ENCODE assay signal across 27 mouse cellular contexts in the genomic region with DNA sequence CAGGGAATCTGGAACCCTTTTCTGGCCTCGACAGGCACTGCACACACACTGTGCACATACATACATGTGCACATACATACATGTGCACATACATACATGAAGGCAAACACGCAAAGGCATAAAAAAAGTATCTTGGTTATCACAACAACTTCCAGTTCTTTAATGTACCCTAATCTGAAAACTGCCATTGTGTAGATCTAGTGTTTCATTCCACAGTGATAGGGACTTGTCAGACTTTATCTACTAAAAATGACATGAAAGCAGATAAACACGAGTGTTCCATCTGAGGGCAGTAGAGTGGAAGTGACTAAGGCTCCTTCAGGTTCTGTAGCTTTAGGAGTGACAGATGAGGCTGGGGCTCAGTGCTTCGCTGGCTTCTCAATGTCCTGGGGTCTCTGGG.
"Had no signal": no experiment of that assay in that cellular context is flagged by ENCODE, and none has a peak within 500 bp of the region (broad histone marks: within the 10 kb centered on the region; RNA-seq: fewer than 3 reads in every experiment).

No protein-coding gene starts in this region.

- H3K4me1 ChIP-seq: limb, embryonic 12.5 days; limb, embryonic 13.5 days; limb, embryonic 15.5 days; lung, embryonic 15.5 days; midbrain, embryonic 12.5 days; midbrain, embryonic 13.5 days; midbrain, embryonic 15.5 days had no signal

- H3K27ac ChIP-seq: left cerebral cortex, adult 2 months; limb, embryonic 12.5 days; limb, embryonic 13.5 days; limb, embryonic 15.5 days; liver, embryonic 12.5 days; liver, embryonic 13.5 days; liver, embryonic 14.5 days; liver, embryonic 15.5 days; lung, embryonic 15.5 days; macrophage; midbrain, embryonic 10.5 days; midbrain, embryonic 12.5 days; midbrain, embryonic 13.5 days; midbrain, embryonic 15.5 days had no signal

- H3K9me3 ChIP-seq: limb, embryonic 12.5 days; limb, embryonic 13.5 days; limb, embryonic 15.5 days; liver, embryonic 12.5 days; liver, embryonic 13.5 days; liver, embryonic 15.5 days; lung, embryonic 15.5 days; megakaryocyte, embryonic 14.5 days; midbrain, embryonic 10.5 days; midbrain, embryonic 12.5 days; midbrain, embryonic 13.5 days; midbrain, embryonic 15.5 days had no signal

- H3K4me3 ChIP-seq: left cerebral cortex, adult 2 months; limb, embryonic 12.5 days; limb, embryonic 13.5 days; limb, embryonic 15.5 days; liver, embryonic 12.5 days; liver, embryonic 13.5 days; liver, embryonic 15.5 days; lung, embryonic 15.5 days; megakaryocyte, embryonic 14.5 days; midbrain, embryonic 10.5 days; midbrain, embryonic 12.5 days; midbrain, embryonic 13.5 days; midbrain, embryonic 15.5 days; myocyte had no signal

- DNase-seq: left cerebral cortex, postnatal 4 days; liver; liver, embryonic 13.5 days; liver, postnatal 0 days; lung, adult 18-20 months; lung, adult 2 months; lung, embryonic 14.5 days; lung, postnatal 10 days; lung, postnatal 14 days; lung, postnatal 36 days; lung, postnatal 4 days; midbrain, embryonic 14.5 days had no signal

- H3K9ac ChIP-seq: limb, embryonic 12.5 days; limb, embryonic 13.5 days; limb, embryonic 15.5 days; liver, embryonic 12.5 days; liver, embryonic 13.5 days; liver, embryonic 14.5 days; liver, embryonic 15.5 days; liver, postnatal 0 days; lung, embryonic 14.5 days; lung, embryonic 15.5 days; midbrain, embryonic 12.5 days; midbrain, embryonic 13.5 days; midbrain, embryonic 15.5 days had no signal

- H3K27me3 ChIP-seq: limb, embryonic 12.5 days; limb, embryonic 13.5 days; limb, embryonic 15.5 days; liver, embryonic 12.5 days; liver, embryonic 13.5 days; liver, embryonic 15.5 days; lung, embryonic 15.5 days; megakaryocyte, embryonic 14.5 days; midbrain, embryonic 12.5 days; midbrain, embryonic 13.5 days; midbrain, embryonic 15.5 days had no signal

- H3K36me3 ChIP-seq: liver, embryonic 15.5 days; midbrain, embryonic 15.5 days had no signal
